Mouse (Mus musculus) embryo, embryonic 11 days (tissue): ENCODE data around the gene Ptprn2.
"Not testable (repeated sequence)": the region's sequence is repeated elsewhere in the genome, so short reads cannot be mapped to it uniquely, and the experiment has no call there.

Experiments
- DNase-seq: peaks from one replicate; pipeline ENCODE4 v3.0.0-alpha.2; 2015

Ptprn2 gene

GRCm38 (mm10) chr12:116485591-116486403, at the start of gene Ptprn2:
Gene Ptprn2, plus strand, starts transcription at chr12:116485720.
- DNase-seq = peak; percentile 91

GRCm38 (mm10) chr12:116436125-116436524, 49.4 kb upstream of the Ptprn2 start:
- DNase-seq = no peak

GRCm38 (mm10) chr12:116438591-116438990, 46.9 kb upstream of the Ptprn2 start:
- no peak for DNase-seq

- DNase-seq = no peak
Observed at GRCm38 (mm10) chr12:116442184-116442583, 43.3 kb upstream of the Ptprn2 start.

GRCm38 (mm10) chr12:116449536-116449935, 36.0 kb upstream of the Ptprn2 start:
- DNase-seq = peak; percentile 1

- no peak for DNase-seq
Observed at GRCm38 (mm10) chr12:116460379-116461065, 25.0 kb upstream of the Ptprn2 start.

- no peak for DNase-seq
Observed at GRCm38 (mm10) chr12:116467030-116467429, 18.5 kb upstream of the Ptprn2 start.

GRCm38 (mm10) chr12:116468348-116468747, 17.2 kb upstream of the Ptprn2 start:
- DNase-seq = no peak

GRCm38 (mm10) chr12:116469096-116469495, 16.4 kb upstream of the Ptprn2 start:
- DNase-seq = no peak

- DNase-seq = no peak
Observed at GRCm38 (mm10) chr12:116473264-116473663, 12.3 kb upstream of the Ptprn2 start.

- DNase-seq = no peak
Observed at GRCm38 (mm10) chr12:116473761-116474160, 11.8 kb upstream of the Ptprn2 start.

- no peak for DNase-seq
Observed at GRCm38 (mm10) chr12:116474676-116475075, 10.8 kb upstream of the Ptprn2 start.

GRCm38 (mm10) chr12:116478771-116479170, 6.7 kb upstream of the Ptprn2 start:
- DNase-seq = no peak

GRCm38 (mm10) chr12:116481921-116482320, 3.6 kb upstream of the Ptprn2 start:
- DNase-seq = no peak

- no peak for DNase-seq
Observed at GRCm38 (mm10) chr12:116483581-116483980, 1.9 kb upstream of the Ptprn2 start.

- no peak for DNase-seq
Observed at GRCm38 (mm10) chr12:116484991-116485390, 529 bp upstream of the Ptprn2 start.

- DNase-seq = no peak
Observed at GRCm38 (mm10) chr12:116486404-116486730, 847 bp downstream of the Ptprn2 start.

- no peak for DNase-seq
Observed at GRCm38 (mm10) chr12:116488836-116489235, 3.3 kb downstream of the Ptprn2 start.

GRCm38 (mm10) chr12:116490575-116491356, 5.2 kb downstream of the Ptprn2 start:
- DNase-seq = no peak

- no peak for DNase-seq
Observed at GRCm38 (mm10) chr12:116498666-116499065, 13.1 kb downstream of the Ptprn2 start.

GRCm38 (mm10) chr12:116500652-116501051, 15.1 kb downstream of the Ptprn2 start:
- DNase-seq = no peak

GRCm38 (mm10) chr12:116512482-116512881, 27.0 kb downstream of the Ptprn2 start:
- DNase-seq = no peak

- DNase-seq = not testable (repeated sequence)
Observed at GRCm38 (mm10) chr12:116513788-116514187, 28.3 kb downstream of the Ptprn2 start.

- no peak for DNase-seq
Observed at GRCm38 (mm10) chr12:116515824-116516223, 30.3 kb downstream of the Ptprn2 start.
